Mouse (Mus musculus): Measurements from ENCODE around the gene Fchsd2.

GRCm38 (mm10) chr7:101284504-101284903, 191.8 kb downstream of the Fchsd2 start:
- no peak for TF ChIP-seq CTCF (IDR thresholded peaks at IDR 0.05; ENCODE audit: low read depth, low read length)
- no peak for TF ChIP-seq POLR2A (IDR thresholded peaks at IDR 0.05; ENCODE audit: insufficient read depth, low read length)
